Mouse (Mus musculus) CH12.LX (cell line): ENCODE measurements around the gene Plbd2. TPM values are rescaled to one million over a fixed set of nuclear protein-coding genes. Genes with fewer than 3 reads are reported as not detected.

Experiments
- DNase-seq: peaks from one replicate; pipeline ENCODE4 v3.0.0-alpha.2; 2013; ENCODE audit errors: extremely low read depth
- H3K27ac ChIP-seq: 2 replicates; pipeline ENCODE4 v1.5.1; 2012; ENCODE audit warnings: low read depth, mild to moderate bottlenecking, control low read depth, moderate library complexity; ENCODE audit not compliant: insufficient read depth
- H3K27me3 ChIP-seq: replicated peaks from 2 replicates; pipeline ENCODE3; 2012; ENCODE audit warnings: inconsistent platforms
- H3K36me3 ChIP-seq, 2 experiments: replicated peaks in 1 of 2; 2 replicates each; pipeline versions ENCODE3 to v1.6.1; 2012; ENCODE audit warnings: inconsistent platforms in 1 of 2, low read length in 1 of 2, mild to moderate bottlenecking in 1 of 2, mixed read lengths in 1 of 2, moderate library complexity in 1 of 2; ENCODE audit not compliant: control insufficient read depth in 1 of 2, insufficient read depth in 1 of 2
- H3K4me1 ChIP-seq, 2 experiments: 2 replicates each; pipeline ENCODE4 v1.6.1; 2012; ENCODE audit warnings: inconsistent platforms in 1 of 2, moderate library complexity in 1 of 2; ENCODE audit not compliant: insufficient read depth in 2 of 2, control insufficient read depth in 1 of 2
- H3K4me2 ChIP-seq: 2 replicates; pipeline ENCODE4 v1.6.1; 2012; ENCODE audit warnings: low read depth, mild to moderate bottlenecking, control low read depth; ENCODE audit not compliant: poor library complexity, insufficient read depth, severe bottlenecking
- H3K4me3 ChIP-seq, 3 experiments: fragments of 150-350 bp in 1 of 3; sonication (generic) in 1 of 3; replicated peaks in 1 of 3; 2 replicates each; pipeline versions ENCODE3 to v1.5.1; 2011 to 2012; ENCODE audit warnings: low read depth in 2 of 3, low read length in 2 of 3, mild to moderate bottlenecking in 2 of 3, moderate library complexity in 2 of 3, control low read depth in 1 of 3, improper control_type of control experiment in 1 of 3, inconsistent platforms in 1 of 3, mixed read lengths in 1 of 3; ENCODE audit not compliant: poor library complexity in 1 of 3
- H3K79me2 ChIP-seq: replicated peaks from 2 replicates; pipeline ENCODE4 v1.6.1; 2012; ENCODE audit warnings: mild to moderate bottlenecking, moderate library complexity; ENCODE audit not compliant: control insufficient read depth, poor library complexity, insufficient read depth, severe bottlenecking; ENCODE audit errors: extremely low read depth
- H3K9ac ChIP-seq: 2 replicates; pipeline ENCODE4 v1.6.1; 2012; ENCODE audit warnings: low read depth, mild to moderate bottlenecking, control low read depth, moderate library complexity; ENCODE audit not compliant: insufficient read depth
- H3K9me3 ChIP-seq: replicated peaks from 2 replicates; pipeline ENCODE3; 2012; ENCODE audit warnings: low read length, inconsistent platforms, mixed read lengths
- BHLHE40 ChIP-seq: IDR thresholded peaks from 2 replicates; pipeline ENCODE4 v1.6.1; 2011; ENCODE audit warnings: mild to moderate bottlenecking, low read depth, low read length, improper control_type of control experiment
- CHD1 ChIP-seq: IDR thresholded peaks from 2 replicates; pipeline ENCODE4 v1.6.1; 2012; ENCODE audit warnings: low read depth, low read length, improper control_type of control experiment, inconsistent platforms
- CHD2 ChIP-seq: IDR thresholded peaks from 2 replicates; pipeline ENCODE4 v1.6.1; 2011; ENCODE audit warnings: low read length, improper control_type of control experiment
- CTCF ChIP-seq, 2 experiments: IDR thresholded peaks in 1 of 2; conservative IDR thresholded peaks in 1 of 2; 2 replicates each; pipeline ENCODE4 v1.5.1; 2011 to 2012; ENCODE audit warnings: low read depth in 2 of 2, low read length in 2 of 2, improper control_type of control experiment in 1 of 2, inconsistent platforms in 1 of 2, mild to moderate bottlenecking in 1 of 2, moderate library complexity in 1 of 2
- E2F4 ChIP-seq: IDR thresholded peaks from 2 replicates; pipeline ENCODE4 v1.6.1; 2011; ENCODE audit warnings: low read depth, low read length, improper control_type of control experiment; ENCODE audit not compliant: insufficient replicate concordance
- ELF1 ChIP-seq: IDR thresholded peaks from 2 replicates; pipeline ENCODE4 v1.6.1; 2014; ENCODE audit warnings: low read depth, mild to moderate bottlenecking, inconsistent platforms, low read length, improper control_type of control experiment
- EP300 ChIP-seq: IDR thresholded peaks from 2 replicates; pipeline ENCODE4 v1.6.1; 2011; ENCODE audit warnings: low read length, improper control_type of control experiment
- ETS1 ChIP-seq: conservative IDR thresholded peaks from 2 replicates; pipeline ENCODE4 v1.6.1; 2012; ENCODE audit warnings: low read depth, mild to moderate bottlenecking, inconsistent platforms, low read length, improper control_type of control experiment, moderate library complexity
- GABPA ChIP-seq: IDR thresholded peaks from 2 replicates; pipeline ENCODE4 v1.6.1; 2012; ENCODE audit warnings: low read depth, low read length, improper control_type of control experiment, inconsistent platforms; ENCODE audit not compliant: insufficient replicate concordance
- HCFC1 ChIP-seq: IDR thresholded peaks from 2 replicates; pipeline ENCODE4 v1.6.1; 2012; ENCODE audit warnings: low read depth, mild to moderate bottlenecking, inconsistent platforms, low read length, improper control_type of control experiment
- IRF4 ChIP-seq: IDR thresholded peaks from 2 replicates; pipeline ENCODE4 v1.6.1; 2014; ENCODE audit warnings: low read depth, mild to moderate bottlenecking, inconsistent platforms, low read length, improper control_type of control experiment
- JUN ChIP-seq: IDR thresholded peaks from 2 replicates; pipeline ENCODE4 v1.6.1; 2011; ENCODE audit warnings: low read depth, mild to moderate bottlenecking, low read length, improper control_type of control experiment, moderate library complexity; ENCODE audit not compliant: insufficient read depth
- JUND ChIP-seq: conservative IDR thresholded peaks from 2 replicates; pipeline ENCODE4 v1.6.1; 2011; ENCODE audit warnings: low read depth, low read length, improper control_type of control experiment
- KAT2A ChIP-seq: IDR thresholded peaks from 2 replicates; pipeline ENCODE4 v1.6.1; 2012; ENCODE audit warnings: low read length, improper control_type of control experiment, inconsistent platforms; ENCODE audit not compliant: insufficient replicate concordance
- MAFK ChIP-seq: IDR thresholded peaks from 2 replicates; pipeline ENCODE4 v1.6.1; 2011; ENCODE audit warnings: low read length, improper control_type of control experiment; ENCODE audit not compliant: insufficient replicate concordance
- MAX ChIP-seq: IDR thresholded peaks from 2 replicates; pipeline ENCODE4 v1.6.1; 2011; ENCODE audit warnings: low read length, improper control_type of control experiment
- MAZ ChIP-seq: IDR thresholded peaks from 2 replicates; pipeline ENCODE4 v1.6.1; 2012; ENCODE audit warnings: low read depth, mild to moderate bottlenecking, inconsistent platforms, low read length, improper control_type of control experiment, moderate library complexity
- MEF2A ChIP-seq: IDR thresholded peaks from 2 replicates; pipeline ENCODE4 v1.6.1; 2014; ENCODE audit warnings: low read depth, mild to moderate bottlenecking, inconsistent platforms, low read length, improper control_type of control experiment, borderline replicate concordance
- MXI1 ChIP-seq: IDR thresholded peaks from 2 replicates; pipeline ENCODE4 v1.6.1; 2011; ENCODE audit warnings: mild to moderate bottlenecking, low read depth, low read length, improper control_type of control experiment
- MYC ChIP-seq: IDR thresholded peaks from 2 replicates; pipeline ENCODE4 v1.6.1; 2011; ENCODE audit warnings: low read depth, mild to moderate bottlenecking, improper control_type of control experiment, low read length
- NELFE ChIP-seq: IDR thresholded peaks from 2 replicates; pipeline ENCODE4 v1.6.1; 2011; ENCODE audit warnings: low read depth, low read length, improper control_type of control experiment
- NRF1 ChIP-seq: IDR thresholded peaks from 2 replicates; pipeline ENCODE4 v1.6.1; 2014; ENCODE audit warnings: low read depth, mild to moderate bottlenecking, inconsistent platforms, low read length, improper control_type of control experiment, moderate library complexity
- PAX5 ChIP-seq: IDR thresholded peaks from 2 replicates; pipeline ENCODE4 v1.6.1; 2012; ENCODE audit warnings: low read length, inconsistent platforms, mixed read lengths
- POLR2A ChIP-seq: IDR thresholded peaks from 2 replicates; pipeline ENCODE4 v1.6.1; 2011; ENCODE audit warnings: low read depth, mild to moderate bottlenecking, improper control_type of control experiment, low read length
- POLR2AphosphoS2 ChIP-seq: IDR thresholded peaks from 2 replicates; pipeline ENCODE4 v1.6.1; 2011; ENCODE audit warnings: low read depth, low read length, improper control_type of control experiment
- RAD21 ChIP-seq: IDR thresholded peaks from 2 replicates; pipeline ENCODE4 v1.6.1; 2011; ENCODE audit warnings: low read depth, mild to moderate bottlenecking, low read length, improper control_type of control experiment, moderate library complexity
- RCOR1 ChIP-seq: conservative IDR thresholded peaks from 2 replicates; pipeline ENCODE4 v1.6.1; 2012; ENCODE audit warnings: low read depth, mild to moderate bottlenecking, inconsistent platforms, low read length, improper control_type of control experiment
- SIN3A ChIP-seq: IDR thresholded peaks from 2 replicates; pipeline ENCODE4 v1.6.1; 2012; ENCODE audit warnings: low read length, improper control_type of control experiment, inconsistent platforms
- SMC3 ChIP-seq: IDR thresholded peaks from 2 replicates; pipeline ENCODE4 v1.6.1; 2011; ENCODE audit warnings: low read depth, low read length, improper control_type of control experiment
- TBP ChIP-seq: conservative IDR thresholded peaks from 2 replicates; pipeline ENCODE4 v1.6.1; 2011; ENCODE audit warnings: low read depth, low read length, improper control_type of control experiment
- TCF12 ChIP-seq: IDR thresholded peaks from 2 replicates; pipeline ENCODE4 v1.6.1; 2014; ENCODE audit warnings: low read depth, mild to moderate bottlenecking, inconsistent platforms, low read length, improper control_type of control experiment
- UBTF ChIP-seq: IDR thresholded peaks from 2 replicates; pipeline ENCODE4 v1.6.1; 2012; ENCODE audit warnings: low read depth, mild to moderate bottlenecking, inconsistent platforms, low read length, improper control_type of control experiment, moderate library complexity
- USF1 ChIP-seq: IDR thresholded peaks from 2 replicates; pipeline ENCODE4 v1.6.1; 2014; ENCODE audit warnings: low read depth, mild to moderate bottlenecking, inconsistent platforms, low read length, improper control_type of control experiment
- USF2 ChIP-seq: conservative IDR thresholded peaks from 2 replicates; pipeline ENCODE4 v1.6.1; 2011; ENCODE audit warnings: low read depth, low read length, improper control_type of control experiment
- ZC3H11A ChIP-seq: IDR thresholded peaks from 2 replicates; pipeline ENCODE4 v1.6.1; 2012; ENCODE audit warnings: low read depth, mild to moderate bottlenecking, inconsistent platforms, low read length, improper control_type of control experiment
- ZKSCAN1 ChIP-seq: IDR thresholded peaks from 2 replicates; pipeline ENCODE4 v1.6.1; 2012; ENCODE audit warnings: low read depth, inconsistent platforms, low read length, improper control_type of control experiment, borderline replicate concordance
- ZMIZ1 ChIP-seq: IDR thresholded peaks from 2 replicates; pipeline ENCODE4 v1.6.1; 2012; ENCODE audit warnings: low read depth, mild to moderate bottlenecking, inconsistent platforms, low read length, improper control_type of control experiment
- ZNF384 ChIP-seq: IDR thresholded peaks from 2 replicates; pipeline ENCODE4 v1.6.1; 2012; ENCODE audit warnings: low read depth, low read length, improper control_type of control experiment, inconsistent platforms
- dilution Hi-C: fragments of 300-500 bp; cut with MboI; formaldehyde crosslinking; loops from 2 replicates; pipeline ENCODE4 v1.14.3; 2020; ENCODE audit warnings: low sequenced_read_pairs; ENCODE audit not compliant: extremely low pct_unique_long_range_greater_than_20kb, extremely low pct_ligation_motif_present
- in situ Hi-C: fragments of 300-500 bp; cut with MboI; formaldehyde crosslinking; loops from 3 replicates; pipeline ENCODE4 v1.14.3; 2019; ENCODE audit warnings: low sequenced_read_pairs, low pct_ligation_motif_present, low pct_unique_long_range_greater_than_20kb, mixed read lengths
- polyA plus RNA-seq: library from polyadenylated mRNA; unstranded; fragments of >175 nt; gene quantifications from 2 replicates; pipeline ENCODE4 v1.2.1, GENCODE M21; 2012; ENCODE audit warnings: low read depth; ENCODE audit not compliant: insufficient read length
- total RNA-seq, 2 experiments: library from RNA; depleted of rRNA; stranded (reverse); fragments of 300-350 nt in 1 of 2; fragments of >200 nt in 1 of 2; gene quantifications; 2 replicates each; pipeline ENCODE4 v1.2.3; 2012 to 2014

Plbd2 gene
- total and polyA plus RNA-seq, 3 experiments = 9.0 to 28.8 (median 21.3) TPM

DNA sequence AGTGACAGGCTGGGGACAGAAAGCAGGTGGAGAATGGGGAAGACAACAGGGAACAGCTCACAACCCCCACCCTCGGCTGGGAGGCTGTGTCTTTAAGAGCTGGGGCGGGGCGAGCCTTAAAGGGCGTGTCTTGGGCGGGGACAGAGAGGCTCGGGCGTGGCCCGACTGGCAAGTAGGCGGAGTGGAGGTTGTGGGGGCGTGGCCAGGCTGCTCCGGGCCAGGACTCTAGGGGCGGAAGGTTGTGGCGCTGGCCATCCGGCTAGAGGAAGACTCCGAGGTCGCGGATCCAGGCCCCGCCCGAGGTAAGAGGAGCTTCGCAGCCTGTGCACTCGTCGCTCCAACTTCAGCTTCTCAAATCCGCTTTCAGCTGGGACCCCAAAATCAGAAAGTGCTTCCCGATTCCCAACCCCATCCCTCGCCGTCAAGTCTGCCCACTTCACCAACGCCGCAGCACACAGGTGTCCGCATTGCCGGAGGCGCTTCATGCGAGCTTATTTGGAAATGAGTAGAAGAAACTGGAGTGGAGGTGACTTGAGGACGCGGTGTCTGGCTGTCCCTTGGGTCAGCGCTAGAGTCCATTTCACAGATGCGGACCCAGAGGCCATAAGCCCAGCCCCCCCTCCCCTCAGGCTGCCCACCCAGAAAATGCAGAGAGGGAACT, 7.7 kb upstream of the Plbd2 start, which contains the start of gene Slc8b1:
Slc8b1 (plus strand) TSS at position 187 of the 661 bp plus-strand sequence.
- H3K79me2 ChIP-seq = no peaks in the 10 kb centered on the region
- peak within 1 kb of the TSS; percentile 51 for H3K9ac ChIP-seq
- peaks cover 0 to 16% of the 10 kb centered on the region in 2 experiments for H3K36me3 ChIP-seq
- DNase-seq = peak; percentile 91
- in situ Hi-C loops = loop anchor here (25.0 kb wide), 1 partner anchor 201 kb away; the partner anchor contains the start of gene Dtx1
- dilution Hi-C loops = no loop called here
- peaks cover 8% of the 10 kb centered on the region for H3K27me3 ChIP-seq
- peaks cover 9 to 61% of the 10 kb centered on the region in 2 experiments for H3K4me1 ChIP-seq
- H3K9me3 ChIP-seq = peaks cover 5% of the 10 kb centered on the region
- H3K4me3 ChIP-seq = peak within 1 kb of the TSS; percentile 66 to 73 (median 72)
- H3K27ac ChIP-seq = no peak within 1 kb of the TSS
- peak within 1 kb of the TSS; percentile 84 for H3K4me2 ChIP-seq
- TF ChIP-seq E2F4 (no peak), ZKSCAN1 (no peak), MAZ (peak; percentile 69), BHLHE40 (0 out of 2 replicates have a peak, but pooled peaks have one; percentile 15), TBP (no peak), IRF4 (no peak), CTCF (conservative IDR thresholded peaks at IDR 0.05 in 1 of 2, IDR thresholded peaks at IDR 0.05 in 1 of 2; ENCODE audit: low read depth in 2 of 2, low read length in 2 of 2) (no peak), MAFK (no peak), MXI1 (no peak), KAT2A (no peak), MEF2A (no peak; the same call in 1 of the 2 replicates), CHD1 (no peak), UBTF (no peak), MAX (no peak), ETS1 (no peak), MYC (no peak), TCF12 (peak; percentile 36; the same call in 1 of the 2 replicates), ZMIZ1 (no peak), RAD21 (no peak), ZNF384 (peak; percentile 28; the same call in 1 of the 2 replicates), NELFE (peak; percentile 48; the same call in 1 of the 2 replicates), POLR2AphosphoS2 (no peak), SMC3 (no peak), GABPA (no peak), RCOR1 (no peak), EP300 (no peak), ZC3H11A (no peak), NRF1 (no peak), ELF1 (0 out of 2 replicates have a peak, but pooled peaks have one; percentile 57), CHD2 (peak; percentile 64), POLR2A (peak; percentile 71), SIN3A (0 out of 2 replicates have a peak, but pooled peaks have one; percentile 31), PAX5 (no peak), USF1 (no peak; the same call in 1 of the 2 replicates), JUN (no peak), JUND (no peak), USF2 (no peak), HCFC1 (peak; percentile 49)
